Mouse (Mus musculus) limb, embryonic 12.5 days (tissue): ENCODE data around the gene Arap1. TPM values are rescaled to one million over a fixed set of nuclear protein-coding genes. Genes with fewer than 3 reads are reported as not detected.

Source experiments
- ATAC-seq: fragments of 200-750 bp; cut with Nextera tagmentation; 2 replicates; pipeline ENCODE4 v1.8.0; 2017; ENCODE audit warnings: low read depth, moderate TSS enrichment; ENCODE audit not compliant: insufficient number of reproducible peaks, insufficient read depth, low FRiP score, low TSS enrichment
- H3K27ac ChIP-seq: fragments of 300-500 bp; sonication (generic); 2 replicates; pipeline ENCODE4 v1.5.1; 2016; ENCODE audit warnings: mild to moderate bottlenecking, moderate library complexity
- H3K27me3 ChIP-seq: fragments of 300-500 bp; sonication (generic); 2 replicates; pipeline ENCODE4 v1.6.1; 2016; ENCODE audit warnings: mild to moderate bottlenecking, moderate library complexity
- H3K36me3 ChIP-seq: fragments of 300-500 bp; sonication (generic); 2 replicates; pipeline ENCODE4 v1.6.1; 2016; ENCODE audit warnings: mild to moderate bottlenecking, moderate library complexity
- H3K4me1 ChIP-seq: fragments of 300-500 bp; sonication (generic); replicated peaks from 2 replicates; pipeline ENCODE4 v1.6.1; 2016
- H3K4me2 ChIP-seq: fragments of 300-500 bp; sonication (generic); 2 replicates; pipeline ENCODE4 v1.6.1; 2016; ENCODE audit warnings: mild to moderate bottlenecking, moderate library complexity
- H3K4me3 ChIP-seq: fragments of 300-500 bp; sonication (generic); replicated peaks from 2 replicates; pipeline ENCODE4 v1.5.1; 2016; ENCODE audit warnings: mild to moderate bottlenecking
- H3K9ac ChIP-seq: fragments of 300-500 bp; sonication (generic); replicated peaks from 2 replicates; pipeline ENCODE4 v1.6.1; 2016; ENCODE audit warnings: mild to moderate bottlenecking, moderate library complexity
- H3K9me3 ChIP-seq: fragments of 300-500 bp; sonication (generic); 2 replicates; pipeline ENCODE4 v1.6.1; 2016; ENCODE audit warnings: mild to moderate bottlenecking, moderate library complexity
- WGBS: fragments of 180-500 bp; shearing (Covaris S2); methylation state at CpG from one replicate; pipeline ENCODE4 v1.1.7; 2016; 5-methylcytosine and 5-hydroxymethylcytosine counted together
- polyA plus RNA-seq: library from polyadenylated mRNA; unstranded; fragments of >200 nt; fragmentation: Nextera tagmentation; extraction: Ambion mirVana; gene quantifications from 2 replicates; pipeline ENCODE4 v1.2.1, GENCODE M21; 2016

Arap1 gene
- polyA plus RNA-seq, 1 experiment from 2014 or later = 18.0 TPM

- ATAC-seq = no peak
Observed at GRCm38 (mm10) chr7:101382378-101382777, 34.5 kb downstream of the Arap1 start.

GRCm38 (mm10) chr7:101383756-101384155, 35.9 kb downstream of the Arap1 start:
- Histone ChIP-seq H3K27ac (no peak overlapping the region), H3K27me3 (no peaks in the 10 kb centered on the region), H3K36me3 (peaks cover 2% of the 10 kb centered on the region; the same call in 1 of the 2 replicates), H3K9ac (no peak overlapping the region), H3K4me3 (no peak overlapping the region), H3K4me2 (no peak overlapping the region), H3K4me1 (peaks cover 29% of the 10 kb centered on the region), H3K9me3 (no peaks in the 10 kb centered on the region)
- ATAC-seq = no peak
- WGBS = 82% methylated on average over 3 of the region's 3 CpGs

More at GRCm38 (mm10) chr7:101382378-101382777, 34.5 kb downstream of the Arap1 start:
- H3K4me1 ChIP-seq = peaks cover 42% of the 10 kb centered on the region
- H3K4me3 ChIP-seq = no peak overlapping the region
- H3K9ac ChIP-seq = no peak overlapping the region
- H3K9me3 ChIP-seq = no peaks in the 10 kb centered on the region
- H3K27me3 ChIP-seq = no peaks in the 10 kb centered on the region
- no peaks in the 10 kb centered on the region for H3K36me3 ChIP-seq
- 63% methylated on average over 8 of the region's 8 CpGs for WGBS
- H3K27ac ChIP-seq = no peak overlapping the region
- no peak overlapping the region for H3K4me2 ChIP-seq

- WGBS = 67% methylated on average over 10 of the region's 10 CpGs
- Histone ChIP-seq H3K4me3 (no peak overlapping the region), H3K9me3 (no peaks in the 10 kb centered on the region), H3K27me3 (no peaks in the 10 kb centered on the region), H3K4me2 (no peak overlapping the region), H3K27ac (no peak overlapping the region), H3K9ac (no peak overlapping the region), H3K36me3 (peaks cover 3% of the 10 kb centered on the region; the same call in 1 of the 2 replicates), H3K4me1 (peaks cover 18% of the 10 kb centered on the region)
- no peak for ATAC-seq
Observed at GRCm38 (mm10) chr7:101384931-101385330, 37.1 kb downstream of the Arap1 start.

- H3K27me3 ChIP-seq = no peaks in the 10 kb centered on the region
- H3K4me1 ChIP-seq = peaks cover 18% of the 10 kb centered on the region
- H3K9me3 ChIP-seq = no peaks in the 10 kb centered on the region
- H3K27ac ChIP-seq = no peak overlapping the region
- H3K4me2 ChIP-seq = no peak overlapping the region
- no peak for ATAC-seq
- H3K36me3 ChIP-seq = peaks cover 3% of the 10 kb centered on the region; the same call in 1 of the 2 replicates
- H3K9ac ChIP-seq = no peak overlapping the region
- no peak overlapping the region for H3K4me3 ChIP-seq
- WGBS = 52% methylated on average over 6 of the region's 6 CpGs
Observed at GRCm38 (mm10) chr7:101385331-101385733, 37.5 kb downstream of the Arap1 start.

GRCm38 (mm10) chr7:101385866-101386452, 38.1 kb downstream of the Arap1 start:
- Histone ChIP-seq H3K9me3 (no peaks in the 10 kb centered on the region), H3K27me3 (no peaks in the 10 kb centered on the region), H3K36me3 (peaks cover 3% of the 10 kb centered on the region; the same call in 1 of the 2 replicates), H3K9ac (no peak overlapping the region), H3K4me1 (peaks cover 18% of the 10 kb centered on the region), H3K27ac (no peak overlapping the region), H3K4me2 (no peak overlapping the region), H3K4me3 (no peak overlapping the region)
- 51% methylated on average over 9 of the region's 10 CpGs for WGBS
- no peak for ATAC-seq

GRCm38 (mm10) chr7:101389256-101389655, 41.4 kb downstream of the Arap1 start:
- ATAC-seq = no peak
- H3K9me3 ChIP-seq = no peaks in the 10 kb centered on the region
- WGBS = 88% methylated on average over 6 of the region's 6 CpGs
- H3K9ac ChIP-seq = no peak overlapping the region
- no peaks in the 10 kb centered on the region for H3K27me3 ChIP-seq
- peaks cover 3% of the 10 kb centered on the region; the same call in 1 of the 2 replicates for H3K36me3 ChIP-seq
- no peak overlapping the region for H3K4me3 ChIP-seq
- no peak overlapping the region for H3K27ac ChIP-seq
- no peak overlapping the region for H3K4me2 ChIP-seq
- peaks cover 46% of the 10 kb centered on the region for H3K4me1 ChIP-seq

- H3K36me3 ChIP-seq = peaks cover 11% of the 10 kb centered on the region
- WGBS = 81% methylated on average over 4 of the region's 4 CpGs
- H3K27ac ChIP-seq = peak overlapping the region; percentile 86
- no peaks in the 10 kb centered on the region for H3K9me3 ChIP-seq
- H3K4me3 ChIP-seq = no peak overlapping the region
- H3K27me3 ChIP-seq = no peaks in the 10 kb centered on the region
- peaks cover 40% of the 10 kb centered on the region for H3K4me1 ChIP-seq
- no peak overlapping the region for H3K4me2 ChIP-seq
- ATAC-seq = no peak
- no peak overlapping the region for H3K9ac ChIP-seq
Observed at GRCm38 (mm10) chr7:101391909-101392479, 44.1 kb downstream of the Arap1 start.

GRCm38 (mm10) chr7:101393015-101393414, 45.1 kb downstream of the Arap1 start:
- Histone ChIP-seq H3K4me2 (no peak overlapping the region), H3K4me1 (peaks cover 40% of the 10 kb centered on the region), H3K9ac (no peak overlapping the region), H3K9me3 (no peaks in the 10 kb centered on the region), H3K4me3 (no peak overlapping the region), H3K27ac (peak overlapping the region; percentile 86), H3K36me3 (peaks cover 21% of the 10 kb centered on the region), H3K27me3 (no peaks in the 10 kb centered on the region)
- ATAC-seq = no peak
- WGBS = 41% methylated on average over 4 of the region's 4 CpGs

GRCm38 (mm10) chr7:101393694-101394504, 46.0 kb downstream of the Arap1 start:
- no peak overlapping the region for H3K4me3 ChIP-seq
- H3K9me3 ChIP-seq = no peaks in the 10 kb centered on the region
- H3K4me2 ChIP-seq = peak overlapping the region; percentile 42
- WGBS = 25% methylated on average over 8 of the region's 8 CpGs
- peak overlapping the region; percentile 86 for H3K27ac ChIP-seq
- peaks cover 27% of the 10 kb centered on the region for H3K36me3 ChIP-seq
- H3K4me1 ChIP-seq = peaks cover 40% of the 10 kb centered on the region
- H3K9ac ChIP-seq = peak overlapping the region; percentile 12; the same call in 1 of the 2 replicates
- no peaks in the 10 kb centered on the region for H3K27me3 ChIP-seq
- ATAC-seq = peak; percentile 64; the same call in 1 of the 2 replicates

GRCm38 (mm10) chr7:101394569-101394968, 46.7 kb downstream of the Arap1 start:
- Histone ChIP-seq H3K4me3 (peak overlapping the region; percentile 15; the same call in 1 of the 2 replicates), H3K9me3 (no peaks in the 10 kb centered on the region), H3K27me3 (no peaks in the 10 kb centered on the region), H3K9ac (peak overlapping the region; percentile 12; the same call in 1 of the 2 replicates), H3K36me3 (peaks cover 33% of the 10 kb centered on the region), H3K27ac (peak overlapping the region; percentile 86), H3K4me2 (peak overlapping the region; percentile 42), H3K4me1 (peaks cover 40% of the 10 kb centered on the region)
- 0 out of 2 replicates have a peak, but pooled peaks have one; percentile 5 for ATAC-seq
- WGBS = 51% methylated on average over 3 of the region's 3 CpGs

GRCm38 (mm10) chr7:101395471-101395870, 47.6 kb downstream of the Arap1 start:
- no peaks in the 10 kb centered on the region for H3K27me3 ChIP-seq
- no peaks in the 10 kb centered on the region for H3K9me3 ChIP-seq
- no peak for ATAC-seq
- peaks cover 42% of the 10 kb centered on the region for H3K36me3 ChIP-seq
- H3K4me1 ChIP-seq = peaks cover 40% of the 10 kb centered on the region
- 89% methylated on average over 2 of the region's 2 CpGs for WGBS
- H3K9ac ChIP-seq = no peak overlapping the region
- peak overlapping the region; percentile 42 for H3K4me2 ChIP-seq
- no peak overlapping the region; the same call in 1 of the 2 replicates for H3K27ac ChIP-seq
- H3K4me3 ChIP-seq = no peak overlapping the region
